Mouse (Mus musculus) common myeloid progenitor, adult 5-6 weeks (primary cell): ENCODE measurements around the gene Pimreg. TPM values are rescaled to one million over a fixed set of nuclear protein-coding genes. Genes with fewer than 3 reads are reported as not detected.

Experiments used
- total RNA-seq: library from RNA; stranded (forward); fragments of 200-1000, 187-1606 nt; gene quantifications from 2 replicates; pipeline ENCODE4 v1.2.3, GENCODE M21; 2017

The Pimreg gene
- total RNA-seq, 1 experiment from 2014 or later = 16.1 TPM

Other genes with a start within 250 kb of the Pimreg start
- 0.44 and 1.2 TPM in 2 replicates for gene Aipl1, start 4.5 kb upstream of the Pimreg start, total RNA-seq
- not detected in 2 replicates for gene Pitpnm3, start 93.7 kb downstream of the Pimreg start, total RNA-seq
- gene Gm43951, start 164.8 kb downstream of the Pimreg start, total RNA-seq = 0.46 TPM in 1 of 2 replicates, not detected in the other
- 21.7 and 39.7 TPM in 2 replicates for gene 4933427D14Rik, start 165.4 kb downstream of the Pimreg start, total RNA-seq
- 41.7 and 43.9 TPM in 2 replicates for gene Txndc17, start 165.5 kb downstream of the Pimreg start, total RNA-seq
- 10.1 and 17.1 TPM in 2 replicates for gene Med31, start 173.6 kb downstream of the Pimreg start, total RNA-seq
- 0.34 TPM in 1 of 2 replicates, not detected in the other for gene Slc13a5, start 225.2 kb downstream of the Pimreg start, total RNA-seq